Mouse (Mus musculus): ENCODE measurements around the gene Idnk. TPM values are rescaled to one million over a fixed set of nuclear protein-coding genes. Genes with fewer than 3 reads are reported as not detected.

The Idnk gene
- polyA plus RNA-seq, 1 experiment from 2014 or later: 35.4 TPM

DNA sequence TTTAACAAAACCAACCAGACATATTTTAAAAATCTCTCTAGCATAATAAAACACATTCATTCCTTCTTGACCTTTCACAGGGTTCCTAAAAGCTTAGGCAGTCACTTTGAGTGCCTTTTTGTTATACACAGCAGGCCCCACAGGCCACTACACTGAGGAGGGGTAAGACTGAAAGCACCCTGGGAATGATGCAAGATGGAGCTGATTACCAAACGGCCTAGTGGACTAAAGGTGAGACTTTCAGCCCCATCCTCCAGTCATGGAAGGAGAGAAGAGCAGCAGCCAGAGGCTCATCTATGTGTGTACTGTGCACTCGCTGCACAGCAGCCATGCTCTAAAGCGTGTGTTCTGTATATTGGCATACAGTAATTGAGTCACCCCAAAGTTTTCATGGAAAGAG is 37.5 kb downstream of the Idnk start:
- DNase-seq (peak; percentile 35), ATAC-seq (peak; percentile 93)
- Histone ChIP-seq H3K4me3 (ENCODE audit: low read depth, low read length) (no peak overlapping the region), H3K36me3 (replicated peaks; ENCODE audit: insufficient read depth, low read length) (peaks cover 30% of the 10 kb centered on the region), H3K9ac (replicated peaks) (no peak overlapping the region), H3K27me3 (ENCODE audit: insufficient read depth, low read length) (no peaks in the 10 kb centered on the region), H3K9me3 (ENCODE audit: low read length) (no peaks in the 10 kb centered on the region), H3K4me1 (ENCODE audit: insufficient read depth) (peaks cover 5% of the 10 kb centered on the region; the same call in 1 of the 2 replicates), H3K27ac (ENCODE audit: low read depth) (peak overlapping the region; percentile 56), H3K4me2 (ENCODE audit: low read depth, low read length) (no peak overlapping the region)
- no peak; the same call in 1 of the 2 replicates for TF ChIP-seq EP300 (IDR thresholded peaks at IDR 0.05; ENCODE audit: low read depth)
- no peak for TF ChIP-seq CTCF (IDR thresholded peaks at IDR 0.05; ENCODE audit: low read depth)
- 61% methylated on average over 3 of the region's 3 CpGs for WGBS (ENCODE audit: insufficient replicate concordance)

DNA sequence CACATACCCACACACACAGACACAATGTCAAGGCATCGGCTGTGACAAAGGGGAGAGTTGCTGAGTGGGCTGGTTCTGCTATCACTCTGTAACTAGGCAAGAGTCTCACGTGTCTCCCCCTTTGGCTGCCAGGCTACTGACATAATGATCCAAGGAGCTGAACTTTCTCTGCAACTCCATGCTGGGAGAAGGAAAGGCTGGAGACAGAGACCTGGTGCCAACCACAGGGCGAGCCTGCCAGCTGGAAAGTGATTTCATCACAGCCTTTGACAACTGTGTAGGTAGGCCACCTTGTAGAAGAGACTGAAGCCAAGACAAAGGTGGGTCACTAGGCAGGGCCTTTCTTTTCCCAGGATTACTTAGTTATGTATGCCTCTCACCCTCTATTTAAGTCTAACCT is 39.8 kb downstream of the Idnk start:
- DNase-seq (no peak), ATAC-seq (no peak)
- no peaks in the 10 kb centered on the region for H3K27me3 ChIP-seq (ENCODE audit: insufficient read depth, low read length)
- H3K4me3 ChIP-seq (ENCODE audit: low read depth, low read length): no peak overlapping the region
- peaks cover 10% of the 10 kb centered on the region for H3K4me1 ChIP-seq (ENCODE audit: insufficient read depth)
- no peak overlapping the region for H3K4me2 ChIP-seq (ENCODE audit: low read depth, low read length)
- peaks cover 11% of the 10 kb centered on the region for H3K36me3 ChIP-seq (replicated peaks; ENCODE audit: insufficient read depth, low read length)
- no peak overlapping the region for H3K27ac ChIP-seq (ENCODE audit: low read depth)
- 70% methylated on average over 3 of the region's 3 CpGs for WGBS (ENCODE audit: insufficient replicate concordance)
- TF ChIP-seq EP300 (IDR thresholded peaks at IDR 0.05; ENCODE audit: low read depth) (no peak), CTCF (IDR thresholded peaks at IDR 0.05; ENCODE audit: low read depth) (no peak)
- no peak overlapping the region for H3K9ac ChIP-seq (replicated peaks)
- no peaks in the 10 kb centered on the region for H3K9me3 ChIP-seq (ENCODE audit: low read length)

DNA sequence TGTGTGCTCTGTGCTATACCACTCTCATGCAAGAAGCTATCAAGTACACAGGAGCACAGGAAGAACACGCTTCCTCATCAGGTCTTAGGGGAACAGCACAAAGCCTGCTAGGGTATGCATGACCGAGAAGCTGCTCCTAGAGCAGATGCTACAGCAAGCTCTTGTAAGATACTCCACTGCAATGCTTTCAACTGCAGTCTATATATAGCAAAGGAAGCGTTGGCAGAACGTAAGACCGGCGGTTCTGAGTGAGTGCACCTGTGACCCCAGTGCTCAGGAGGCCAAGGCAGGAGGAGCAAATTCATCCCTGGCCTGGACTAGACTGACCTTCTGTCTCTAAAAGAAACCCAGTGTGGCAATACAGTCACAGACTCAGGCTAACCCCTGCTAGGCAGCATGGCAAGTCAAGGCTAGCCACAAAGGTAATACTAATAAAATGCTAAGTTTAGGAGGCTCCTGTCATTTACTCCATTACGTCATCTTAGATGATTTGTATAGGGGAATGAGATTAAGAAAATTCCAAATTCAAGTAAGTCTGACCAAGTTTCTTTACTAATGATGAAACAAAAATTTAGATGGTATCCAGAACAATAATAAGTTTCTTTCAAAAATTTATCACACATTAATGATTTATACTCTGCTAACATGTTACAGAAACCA is 40.7 kb downstream of the Idnk start:
- H3K4me2 ChIP-seq (ENCODE audit: low read depth, low read length): no peak overlapping the region
- peaks cover 10% of the 10 kb centered on the region for H3K4me1 ChIP-seq (ENCODE audit: insufficient read depth)
- no peak for TF ChIP-seq EP300 (IDR thresholded peaks at IDR 0.05; ENCODE audit: low read depth)
- TF ChIP-seq CTCF (IDR thresholded peaks at IDR 0.05; ENCODE audit: low read depth): no peak
- DNase-seq (no peak), ATAC-seq (peak; percentile 26; the same call in 1 of the 2 replicates)
- H3K36me3 ChIP-seq (replicated peaks; ENCODE audit: insufficient read depth, low read length): peaks cover 8% of the 10 kb centered on the region
- H3K4me3 ChIP-seq (ENCODE audit: low read depth, low read length): no peak overlapping the region
- H3K27me3 ChIP-seq (ENCODE audit: insufficient read depth, low read length): no peaks in the 10 kb centered on the region
- H3K9ac ChIP-seq (replicated peaks): no peak overlapping the region
- H3K9me3 ChIP-seq (ENCODE audit: low read length): no peaks in the 10 kb centered on the region
- WGBS (ENCODE audit: insufficient replicate concordance): 77% methylated on average over 7 of the region's 7 CpGs
- H3K27ac ChIP-seq (ENCODE audit: low read depth): 0 out of 2 replicates have a peak overlapping the region, but pooled peaks have one; percentile 19

DNA sequence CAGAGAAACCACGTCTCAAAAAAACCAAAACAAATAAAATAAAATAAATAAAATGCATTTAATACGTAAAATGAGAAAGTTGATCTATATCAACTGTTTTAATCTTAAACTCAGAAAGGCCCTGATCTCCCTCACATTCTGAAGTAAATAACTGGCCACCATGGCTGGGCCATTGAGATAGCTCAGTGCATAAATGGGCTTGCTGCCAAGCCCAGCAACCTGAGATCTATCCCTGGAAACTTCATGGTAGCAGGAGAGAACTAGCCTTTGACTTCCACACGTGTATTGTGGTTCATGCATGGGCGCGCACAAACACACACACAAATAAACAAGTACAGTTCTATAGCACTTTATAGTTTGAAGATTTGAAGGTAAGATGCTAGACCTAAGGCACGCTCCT is 43.9 kb downstream of the Idnk start:
- Histone ChIP-seq H3K9ac (replicated peaks) (no peak overlapping the region), H3K4me1 (ENCODE audit: insufficient read depth) (peaks cover 17% of the 10 kb centered on the region), H3K9me3 (ENCODE audit: low read length) (no peaks in the 10 kb centered on the region), H3K4me3 (ENCODE audit: low read depth, low read length) (no peak overlapping the region), H3K27me3 (ENCODE audit: insufficient read depth, low read length) (no peaks in the 10 kb centered on the region), H3K4me2 (ENCODE audit: low read depth, low read length) (no peak overlapping the region), H3K36me3 (replicated peaks; ENCODE audit: insufficient read depth, low read length) (peaks cover 6% of the 10 kb centered on the region), H3K27ac (ENCODE audit: low read depth) (no peak overlapping the region)
- DNase-seq: no peak
- TF ChIP-seq EP300 (IDR thresholded peaks at IDR 0.05; ENCODE audit: low read depth) (no peak), CTCF (IDR thresholded peaks at IDR 0.05; ENCODE audit: low read depth) (no peak)
- no peak for ATAC-seq
- WGBS (ENCODE audit: insufficient replicate concordance): 73% methylated on average over 6 of the region's 6 CpGs

DNA sequence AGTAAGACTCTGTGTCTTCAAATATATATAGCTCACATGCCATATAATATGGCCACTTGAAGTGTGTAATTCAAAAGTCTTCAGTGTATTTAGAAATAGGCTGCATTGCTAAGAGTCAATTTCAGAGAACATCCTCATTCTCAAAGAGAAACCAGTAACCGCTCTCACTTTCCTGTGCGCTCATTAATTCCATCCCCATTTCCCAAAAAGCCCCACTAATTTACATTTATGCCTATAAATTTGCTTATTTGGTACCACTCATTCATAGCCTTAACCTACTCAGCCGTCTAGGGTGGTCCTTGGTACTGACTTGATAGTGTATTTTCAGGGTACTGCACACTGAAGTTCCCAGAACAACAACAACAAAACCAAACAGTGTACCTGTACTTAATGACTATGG is 44.5 kb downstream of the Idnk start:
- Histone ChIP-seq H3K27me3 (ENCODE audit: insufficient read depth, low read length) (no peaks in the 10 kb centered on the region), H3K9me3 (ENCODE audit: low read length) (no peaks in the 10 kb centered on the region), H3K4me1 (ENCODE audit: insufficient read depth) (peaks cover 21% of the 10 kb centered on the region), H3K9ac (replicated peaks) (no peak overlapping the region), H3K36me3 (replicated peaks; ENCODE audit: insufficient read depth, low read length) (peaks cover 7% of the 10 kb centered on the region), H3K4me3 (ENCODE audit: low read depth, low read length) (no peak overlapping the region), H3K27ac (ENCODE audit: low read depth) (no peak overlapping the region), H3K4me2 (ENCODE audit: low read depth, low read length) (no peak overlapping the region)
- WGBS (ENCODE audit: insufficient replicate concordance): 92% methylated on average over 3 of the region's 3 CpGs
- ATAC-seq: no peak
- TF ChIP-seq EP300 (IDR thresholded peaks at IDR 0.05; ENCODE audit: low read depth) (no peak), CTCF (IDR thresholded peaks at IDR 0.05; ENCODE audit: low read depth) (no peak)
- DNase-seq: no peak

DNA sequence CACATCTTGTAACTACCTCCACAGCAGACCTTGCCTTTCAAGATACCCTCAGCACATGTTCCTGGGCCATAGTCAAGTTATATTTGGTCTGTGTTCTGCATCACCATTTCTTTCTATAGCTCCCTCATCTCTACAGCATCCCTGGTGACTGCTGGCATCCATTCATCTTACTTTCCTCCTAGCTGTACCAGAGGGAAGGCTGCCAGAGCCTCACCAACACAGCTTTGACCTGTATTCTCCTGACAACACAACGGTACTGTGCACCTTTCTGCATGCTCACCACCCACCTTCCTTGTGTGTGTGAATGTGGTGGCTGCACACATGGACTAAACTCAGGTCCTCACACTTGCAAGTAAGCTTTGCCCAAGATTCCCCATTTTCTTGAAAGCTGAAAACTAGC is 45.5 kb downstream of the Idnk start:
- Histone ChIP-seq H3K9ac (replicated peaks) (no peak overlapping the region), H3K27me3 (ENCODE audit: insufficient read depth, low read length) (no peaks in the 10 kb centered on the region), H3K9me3 (ENCODE audit: low read length) (no peaks in the 10 kb centered on the region), H3K4me1 (ENCODE audit: insufficient read depth) (peaks cover 18% of the 10 kb centered on the region), H3K4me3 (ENCODE audit: low read depth, low read length) (no peak overlapping the region), H3K27ac (ENCODE audit: low read depth) (no peak overlapping the region), H3K36me3 (replicated peaks; ENCODE audit: insufficient read depth, low read length) (0 out of 2 replicates have a peak, but pooled peaks cover 2% of the 10 kb centered on the region), H3K4me2 (ENCODE audit: low read depth, low read length) (no peak overlapping the region)
- no peak for TF ChIP-seq EP300 (IDR thresholded peaks at IDR 0.05; ENCODE audit: low read depth)
- TF ChIP-seq CTCF (IDR thresholded peaks at IDR 0.05; ENCODE audit: low read depth): no peak
- DNase-seq (no peak), ATAC-seq (no peak)
- 86% methylated on average over 1 of the region's 1 CpGs for WGBS (ENCODE audit: insufficient replicate concordance)
